Mouse (Mus musculus) central nervous system, embryonic 14 days (tissue): ENCODE measurements around the gene Snrpg. TPM values are rescaled to one million over a fixed set of nuclear protein-coding genes. Genes with fewer than 3 reads are reported as not detected.

Experiments used
- polyA plus RNA-seq: library from polyadenylated mRNA; depleted of rRNA; stranded (reverse); fragments of >200 nt; gene quantifications from 2 replicates; pipeline ENCODE4 v1.2.3, GENCODE M21; 2012; rRNA removed

Snrpg gene
- 573 and 729 TPM in 2 replicates for polyA plus RNA-seq

DNA sequence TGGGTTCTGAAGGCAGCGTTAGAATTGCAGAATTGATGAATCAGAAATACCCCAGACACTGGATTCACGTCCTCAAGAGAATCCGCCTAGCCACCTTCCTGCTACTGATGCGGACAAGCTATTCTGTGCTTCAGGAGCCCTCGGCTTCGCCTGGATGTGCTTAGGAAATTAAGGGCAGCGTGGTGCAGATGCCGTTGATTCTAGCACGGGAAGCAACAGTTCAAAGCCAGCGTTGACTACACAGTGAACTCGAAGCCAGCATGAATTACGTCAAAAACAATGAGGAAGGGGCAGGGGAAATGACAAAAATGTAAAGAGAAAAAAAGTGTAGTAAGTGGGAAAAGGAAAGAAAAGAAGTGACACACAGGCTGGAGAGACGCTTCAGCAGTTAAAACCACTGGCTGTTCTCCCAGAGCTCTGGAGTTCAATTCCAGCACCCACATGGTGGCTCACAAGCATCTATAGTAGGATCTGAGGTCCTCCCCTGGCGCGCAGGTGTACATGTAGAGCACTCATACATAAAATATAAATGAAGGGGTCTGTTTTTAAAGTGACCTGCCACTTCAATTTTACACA lies at the start of gene Snrpg:
Gene Snrpg (plus strand): TSS at position 541 of the 576 bp plus-strand sequence.

DNA sequence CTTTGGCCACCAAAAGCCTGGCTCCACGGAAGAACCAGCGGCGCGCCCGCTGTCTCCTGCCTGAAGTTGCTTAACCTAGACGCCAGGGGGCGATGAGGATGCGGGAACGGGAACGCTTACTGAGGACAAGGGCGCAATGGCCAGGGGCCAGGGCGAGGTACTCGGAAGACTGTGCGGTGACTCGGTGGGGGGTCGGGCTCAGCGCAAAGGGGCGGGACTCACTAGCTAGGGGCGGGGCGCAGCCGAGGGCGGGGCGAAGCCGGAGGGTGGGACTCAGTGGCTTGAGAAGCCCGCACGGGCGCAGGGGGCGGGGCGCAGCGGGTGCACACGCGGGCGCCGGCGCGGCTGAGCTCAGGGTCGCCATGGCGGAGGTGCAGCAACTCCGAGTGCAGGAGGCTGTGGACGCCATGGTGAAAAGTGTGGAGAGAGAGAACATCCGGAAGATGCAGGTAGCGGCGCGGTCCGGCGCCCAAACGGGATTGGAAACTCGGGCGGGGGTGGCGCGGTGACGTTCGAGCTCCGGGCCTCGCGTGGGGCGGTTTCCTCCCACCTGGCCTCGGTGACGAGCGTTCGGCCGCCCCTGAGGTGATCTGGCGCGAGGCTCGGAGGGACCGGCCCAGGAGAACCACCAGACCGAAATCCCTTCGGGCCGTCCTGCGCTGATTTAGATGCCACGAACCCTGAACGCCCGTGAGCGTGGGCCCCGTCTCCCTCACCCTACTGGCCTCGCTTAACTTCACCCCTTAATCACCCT lies 5.6 kb upstream of the Snrpg start, which contains the start of gene Fam136a:
Gene Fam136a (plus strand): TSS at position 276 of the 754 bp plus-strand sequence.

DNA sequence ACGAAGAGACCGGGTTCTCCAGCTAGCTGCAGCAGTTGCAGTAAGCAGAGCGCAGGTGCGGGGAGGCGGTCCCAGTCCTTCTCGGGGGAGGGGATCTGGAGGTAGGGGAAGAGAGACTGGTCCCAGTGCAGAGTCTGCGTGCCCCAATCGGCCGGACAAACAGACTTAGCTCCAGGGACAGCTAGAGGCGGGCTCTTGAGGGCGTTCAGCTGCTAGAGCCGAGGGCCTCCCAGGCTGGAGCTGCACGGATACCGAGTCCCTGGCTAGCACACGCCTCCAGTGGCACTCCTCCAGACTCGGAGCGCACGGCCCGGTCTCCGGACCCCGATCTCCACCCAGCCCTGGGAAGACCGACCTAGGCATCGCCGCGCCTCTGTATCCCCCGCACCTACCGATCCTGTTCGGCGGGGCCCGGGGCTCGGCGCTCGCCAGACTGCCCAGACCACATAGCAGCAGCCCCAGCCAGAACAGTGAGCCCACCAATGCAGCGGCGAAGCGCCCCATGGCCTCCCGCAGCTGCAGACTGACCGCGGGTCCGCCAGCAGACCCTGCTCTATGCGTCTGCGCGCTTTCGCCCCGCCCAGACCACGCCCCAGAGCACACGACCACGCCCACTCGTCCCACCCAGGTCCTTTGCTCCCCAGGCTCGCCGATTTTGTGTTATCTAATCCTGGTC lies 25.6 kb downstream of the Snrpg start, which contains the start of gene Pcyox1:
Gene Pcyox1 (minus strand): TSS at position 574 of the 676 bp plus-strand sequence.

DNA sequence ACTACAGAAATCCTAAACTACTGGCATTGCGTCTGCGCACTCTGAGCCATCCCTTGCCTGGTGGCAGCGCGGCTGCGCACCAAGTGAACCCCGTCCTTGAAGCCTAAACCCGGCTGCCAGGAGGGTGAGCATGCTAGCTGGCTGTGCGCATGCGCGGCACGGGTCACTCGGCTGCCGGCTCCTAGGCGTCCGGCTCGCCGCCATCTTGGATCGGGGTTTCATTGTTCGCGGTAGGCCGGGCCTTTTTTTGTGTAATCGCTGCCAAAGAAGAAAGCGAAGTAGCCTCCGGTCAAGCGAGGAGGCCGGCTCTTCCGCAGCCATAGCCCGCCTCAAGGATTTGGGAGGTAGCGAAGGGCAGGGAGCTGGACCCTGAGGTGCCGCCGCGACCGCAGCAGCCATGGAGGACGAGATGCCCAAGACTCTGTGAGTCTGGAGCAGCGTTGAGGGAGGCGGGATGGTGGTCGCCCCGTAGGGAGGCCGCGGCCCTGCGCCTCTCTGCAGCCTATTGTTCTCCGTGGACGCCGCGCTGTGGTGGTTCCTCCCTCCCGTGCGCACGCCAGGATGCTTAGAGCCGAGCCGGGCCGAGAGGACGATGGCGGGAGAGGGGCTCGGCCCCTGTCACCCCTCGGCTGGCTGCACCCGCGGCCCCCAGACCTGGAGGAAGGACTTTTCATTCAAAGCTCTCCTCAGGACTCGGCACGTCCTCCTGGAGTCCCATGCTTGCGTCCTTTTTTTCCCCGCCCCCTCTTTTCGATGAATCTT lies 33.2 kb downstream of the Snrpg start, which contains the start of gene Tia1:
Gene Tia1 (plus strand): TSS at position 120 of the 762 bp plus-strand sequence.

DNA sequence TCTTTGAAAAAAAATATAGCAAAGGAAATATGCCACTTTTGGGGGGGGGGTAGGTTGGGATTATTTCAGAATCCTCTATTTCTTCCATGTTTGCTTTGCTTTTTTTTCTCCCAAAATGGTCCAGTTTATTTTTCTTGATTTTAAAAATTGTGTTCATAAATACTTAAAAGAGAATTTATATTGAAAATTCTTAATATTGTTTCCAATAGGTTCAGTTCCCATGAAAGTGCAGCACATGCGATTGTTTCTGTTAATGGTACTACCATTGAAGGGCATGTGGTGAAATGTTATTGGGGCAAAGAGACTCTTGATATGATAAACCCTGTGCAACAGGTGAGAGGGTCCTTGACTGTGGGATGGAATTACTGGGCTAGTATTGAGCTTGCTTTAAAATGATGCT lies 55.3 kb downstream of the Snrpg start, which contains the start of gene Gm44790:
Gene Gm44790 (plus strand): TSS at position 301 of the 400 bp plus-strand sequence.

Other genes starting within 250 kb of the Snrpg start
- 5.2 and 5.9 TPM in 2 replicates for gene Tgfa, start 176.1 kb upstream of the Snrpg start, polyA plus RNA-seq
- 47.6 and 51.4 TPM in 2 replicates for gene Fam136a, start 5.7 kb upstream of the Snrpg start, polyA plus RNA-seq
- 61.4 and 71.0 TPM in 2 replicates for gene Pcyox1, start 25.9 kb downstream of the Snrpg start, polyA plus RNA-seq
- gene Tia1, start 32.9 kb downstream of the Snrpg start, polyA plus RNA-seq, result 324 and 385 TPM in 2 replicates
- gene Gm44790, start 55.4 kb downstream of the Snrpg start, polyA plus RNA-seq, result 1.8 and 2.5 TPM in 2 replicates
- gene C87436, start 67.1 kb downstream of the Snrpg start, polyA plus RNA-seq, result 19.0 and 21.5 TPM in 2 replicates
- gene Pcbp1, start 155.0 kb downstream of the Snrpg start, polyA plus RNA-seq, result 240 and 247 TPM in 2 replicates